Mouse (Mus musculus) limb, embryonic 11.5 days (tissue): ENCODE measurements around the gene Clec4e. TPM values are rescaled to one million over a fixed set of nuclear protein-coding genes. Genes with fewer than 3 reads are reported as not detected.

Source experiments
- ATAC-seq: fragments of 200-750 bp; cut with Nextera tagmentation; 2 replicates; pipeline ENCODE4 v1.8.0; 2017; ENCODE audit warnings: low read depth; ENCODE audit not compliant: insufficient number of reproducible peaks, low FRiP score, low TSS enrichment
- DNase-seq: peaks from one replicate; pipeline ENCODE4 v3.0.0-alpha.2; 2015; ENCODE audit warnings: low spot score
- H3K27ac ChIP-seq: fragments of 300-500 bp; sonication (generic); replicated peaks from 2 replicates; pipeline ENCODE4 v1.5.1; 2014; ENCODE audit warnings: low read depth, mild to moderate bottlenecking, low read length
- H3K27me3 ChIP-seq: fragments of 300-500 bp; sonication (generic); 2 replicates; pipeline ENCODE4 v1.6.1; 2014; ENCODE audit warnings: mild to moderate bottlenecking, low read length, mixed read lengths; ENCODE audit not compliant: control insufficient read depth, insufficient read depth
- H3K36me3 ChIP-seq: fragments of 300-500 bp; sonication (generic); 2 replicates; pipeline ENCODE4 v1.6.1; 2014; ENCODE audit warnings: mild to moderate bottlenecking, low read length, moderate library complexity, mixed read lengths; ENCODE audit not compliant: control insufficient read depth, insufficient read depth
- H3K4me1 ChIP-seq: fragments of 300-500 bp; sonication (generic); 2 replicates; pipeline ENCODE4 v1.6.1; 2014; ENCODE audit warnings: low read length, mixed read lengths; ENCODE audit not compliant: control insufficient read depth, insufficient read depth
- H3K4me2 ChIP-seq: fragments of 300-500 bp; sonication (generic); 2 replicates; pipeline ENCODE4 v1.6.1; 2014; ENCODE audit warnings: low read depth, mild to moderate bottlenecking, moderate library complexity; ENCODE audit not compliant: severe bottlenecking
- H3K4me3 ChIP-seq: fragments of 300-500 bp; sonication (generic); 2 replicates; pipeline ENCODE4 v1.5.1; 2014; ENCODE audit warnings: low read depth, low read length
- H3K9ac ChIP-seq: fragments of 300-500 bp; sonication (generic); 2 replicates; pipeline ENCODE4 v1.6.1; 2014; ENCODE audit warnings: mild to moderate bottlenecking, low read length
- H3K9me3 ChIP-seq: fragments of 300-500 bp; sonication (generic); 2 replicates; pipeline ENCODE4 v1.6.1; 2016; ENCODE audit warnings: low read length; ENCODE audit not compliant: control insufficient read depth
- WGBS: fragments of 180-500 bp; shearing (Covaris S2); extraction: QIAGEN DNeasy Blood & Tissue Kit; methylation state at CpG from one replicate; pipeline ENCODE4 v1.1.7; 2014; 5-methylcytosine and 5-hydroxymethylcytosine counted together
- polyA plus RNA-seq: library from polyadenylated mRNA; unstranded; fragments of >200 nt; fragmentation: Nextera tagmentation; extraction: Ambion mirVana; gene quantifications from 2 replicates; pipeline ENCODE4 v1.2.1, GENCODE M21; 2014

The Clec4e gene
- polyA plus RNA-seq, 1 experiment from 2014 or later = not detected

GRCm38 (mm10) chr6:123279443-123279842 is 10.2 kb downstream of the Clec4e start:
- 93% methylated on average over 2 of the region's 2 CpGs for WGBS
- Histone ChIP-seq H3K4me3 (no peak overlapping the region), H3K9ac (no peak overlapping the region), H3K27me3 (no peaks in the 10 kb centered on the region), H3K4me1 (no peaks in the 10 kb centered on the region), H3K4me2 (no peak overlapping the region), H3K36me3 (no peaks in the 10 kb centered on the region), H3K9me3 (no peaks in the 10 kb centered on the region), H3K27ac (no peak overlapping the region)
- DNase-seq = no peak
- no peak for ATAC-seq

GRCm38 (mm10) chr6:123266945-123267344 is 22.7 kb downstream of the Clec4e start:
- WGBS = 82% methylated on average over 5 of the region's 5 CpGs
- ATAC-seq = no peak
- Histone ChIP-seq H3K27ac (no peak overlapping the region), H3K4me3 (no peak overlapping the region), H3K4me1 (no peaks in the 10 kb centered on the region), H3K9ac (no peak overlapping the region), H3K27me3 (no peaks in the 10 kb centered on the region), H3K4me2 (no peak overlapping the region), H3K9me3 (no peaks in the 10 kb centered on the region), H3K36me3 (no peaks in the 10 kb centered on the region)
- no peak for DNase-seq

- Histone ChIP-seq H3K4me1 (no peaks in the 10 kb centered on the region), H3K4me2 (no peak overlapping the region), H3K9me3 (no peaks in the 10 kb centered on the region), H3K27me3 (no peaks in the 10 kb centered on the region), H3K27ac (no peak overlapping the region), H3K9ac (no peak overlapping the region), H3K36me3 (no peaks in the 10 kb centered on the region), H3K4me3 (no peak overlapping the region)
- DNase-seq = no peak
- WGBS = 91% methylated on average over 4 of the region's 4 CpGs
- no peak for ATAC-seq
Observed at GRCm38 (mm10) chr6:123265809-123266208, 23.9 kb downstream of the Clec4e start.

GRCm38 (mm10) chr6:123264194-123264593 is 25.5 kb downstream of the Clec4e start:
- Histone ChIP-seq H3K4me3 (no peak overlapping the region), H3K4me2 (no peak overlapping the region), H3K9ac (no peak overlapping the region), H3K4me1 (no peaks in the 10 kb centered on the region), H3K27me3 (no peaks in the 10 kb centered on the region), H3K27ac (no peak overlapping the region), H3K36me3 (no peaks in the 10 kb centered on the region), H3K9me3 (no peaks in the 10 kb centered on the region)
- 87% methylated on average over 3 of the region's 3 CpGs for WGBS
- DNase-seq (no peak), ATAC-seq (no peak)

GRCm38 (mm10) chr6:123261555-123262161 is 28.0 kb downstream of the Clec4e start, which contains the start of gene Clec4d:
TSS of gene Clec4d (plus strand) at chr6:123262111.
- WGBS = 80% methylated on average over 4 of the region's 4 CpGs
- no peak within 1 kb of the TSS for H3K4me3 ChIP-seq
- no peak for DNase-seq
- no peak within 1 kb of the TSS for H3K27ac ChIP-seq
- ATAC-seq = no peak
- H3K4me1 ChIP-seq = no peaks in the 10 kb centered on the region
- H3K4me2 ChIP-seq = no peak within 1 kb of the TSS
- H3K36me3 ChIP-seq = no peaks in the 10 kb centered on the region
- H3K27me3 ChIP-seq = no peaks in the 10 kb centered on the region
- no peak within 1 kb of the TSS for H3K9ac ChIP-seq
- H3K9me3 ChIP-seq = no peaks in the 10 kb centered on the region

GRCm38 (mm10) chr6:123260868-123261267 is 28.8 kb downstream of the Clec4e start:
- H3K4me3 ChIP-seq = no peak overlapping the region
- H3K27ac ChIP-seq = no peak overlapping the region
- no peak overlapping the region for H3K4me2 ChIP-seq
- H3K27me3 ChIP-seq = no peaks in the 10 kb centered on the region
- ATAC-seq = no peak
- no peak for DNase-seq
- no peaks in the 10 kb centered on the region for H3K36me3 ChIP-seq
- H3K9ac ChIP-seq = no peak overlapping the region
- no peaks in the 10 kb centered on the region for H3K4me1 ChIP-seq
- 90% methylated on average over 1 of the region's 1 CpGs for WGBS
- no peaks in the 10 kb centered on the region for H3K9me3 ChIP-seq

GRCm38 (mm10) chr6:123259889-123260603 is 29.6 kb downstream of the Clec4e start:
- H3K4me1 ChIP-seq = no peaks in the 10 kb centered on the region
- no peaks in the 10 kb centered on the region for H3K9me3 ChIP-seq
- no peak overlapping the region for H3K4me2 ChIP-seq
- DNase-seq (no peak), ATAC-seq (no peak)
- no peaks in the 10 kb centered on the region for H3K36me3 ChIP-seq
- no peak overlapping the region for H3K27ac ChIP-seq
- 85% methylated on average over 4 of the region's 4 CpGs for WGBS
- no peak overlapping the region for H3K4me3 ChIP-seq
- H3K9ac ChIP-seq = no peak overlapping the region
- H3K27me3 ChIP-seq = no peaks in the 10 kb centered on the region

DNA sequence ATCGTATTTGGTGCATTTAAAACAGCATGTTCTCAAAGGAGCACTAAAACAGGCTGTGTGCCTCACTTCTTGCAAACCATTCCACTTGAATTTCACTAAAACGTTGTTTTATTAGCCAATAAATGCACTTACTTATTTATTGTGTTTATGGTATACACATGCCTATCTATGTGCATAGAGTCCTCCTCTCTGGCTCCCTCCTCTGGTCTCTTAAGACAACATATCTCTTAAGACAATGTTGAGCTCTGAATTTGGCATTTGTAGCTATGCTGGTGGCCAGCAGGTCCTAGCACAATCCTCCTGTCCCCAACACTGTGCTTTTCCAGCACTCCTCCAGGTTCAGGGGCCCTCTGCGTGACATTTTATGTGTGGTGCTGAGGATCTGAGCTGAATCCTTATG is 30.7 kb downstream of the Clec4e start:
- H3K36me3 ChIP-seq = no peaks in the 10 kb centered on the region
- no peaks in the 10 kb centered on the region for H3K27me3 ChIP-seq
- no peak overlapping the region for H3K4me2 ChIP-seq
- H3K4me3 ChIP-seq = no peak overlapping the region
- H3K9me3 ChIP-seq = no peaks in the 10 kb centered on the region
- no peak overlapping the region for H3K9ac ChIP-seq
- WGBS = 75% methylated on average over 3 of the region's 3 CpGs
- DNase-seq (no peak), ATAC-seq (no peak)
- no peaks in the 10 kb centered on the region for H3K4me1 ChIP-seq
- H3K27ac ChIP-seq = no peak overlapping the region
